Mouse (Mus musculus): Measurements from ENCODE around the gene Gm17334. TPM values are rescaled to one million over a fixed set of nuclear protein-coding genes. Genes with fewer than 3 reads are reported as not detected.

Gm17334 gene
- 1 to 10 TPM; 6.1 to 9.8 TPM for polyA plus RNA-seq (2017; shearing (Covaris generic))

- ATAC-seq: no peak
Measured at GRCm38 (mm10) chr11:53773087-53773486, at the start of gene Gm17334. TSS of gene Gm17334 (minus strand) at chr11:53773187.

GRCm38 (mm10) chr11:53821945-53822338, 49.0 kb upstream of the Gm17334 start:
- no peak for ATAC-seq

GRCm38 (mm10) chr11:53821230-53821944, 48.4 kb upstream of the Gm17334 start:
- no peak for ATAC-seq

- no peak for ATAC-seq
Measured at GRCm38 (mm10) chr11:53820516-53821170, 47.7 kb upstream of the Gm17334 start.

GRCm38 (mm10) chr11:53819511-53819910, 46.5 kb upstream of the Gm17334 start:
- no peak for ATAC-seq

- no peak for ATAC-seq
Measured at GRCm38 (mm10) chr11:53818794-53819193, 45.8 kb upstream of the Gm17334 start.

- no peak for ATAC-seq
Measured at GRCm38 (mm10) chr11:53816841-53817375, 43.9 kb upstream of the Gm17334 start.

GRCm38 (mm10) chr11:53814810-53815209, 41.8 kb upstream of the Gm17334 start:
- no peak for ATAC-seq

- ATAC-seq: no peak
Measured at GRCm38 (mm10) chr11:53813001-53813868, 40.2 kb upstream of the Gm17334 start.

GRCm38 (mm10) chr11:53811312-53811711, 38.3 kb upstream of the Gm17334 start:
- no peak for ATAC-seq

- ATAC-seq: no peak
Measured at GRCm38 (mm10) chr11:53810749-53811148, 37.8 kb upstream of the Gm17334 start.

- peak; percentile 34 for ATAC-seq
Measured at GRCm38 (mm10) chr11:53810156-53810555, 37.2 kb upstream of the Gm17334 start.

GRCm38 (mm10) chr11:53809354-53809753, 36.4 kb upstream of the Gm17334 start:
- no peak for ATAC-seq

GRCm38 (mm10) chr11:53805786-53806185, 32.8 kb upstream of the Gm17334 start:
- ATAC-seq: no peak

- ATAC-seq: no peak
Measured at GRCm38 (mm10) chr11:53804569-53805344, 31.8 kb upstream of the Gm17334 start.

- ATAC-seq: peak; percentile 40
Measured at GRCm38 (mm10) chr11:53803494-53803893, 30.5 kb upstream of the Gm17334 start.

- ATAC-seq: peak; percentile 68
Measured at GRCm38 (mm10) chr11:53803093-53803492, 30.1 kb upstream of the Gm17334 start.

- no peak for ATAC-seq
Measured at GRCm38 (mm10) chr11:53800975-53801374, 28.0 kb upstream of the Gm17334 start.

- no peak for ATAC-seq
Measured at GRCm38 (mm10) chr11:53800036-53800435, 27.0 kb upstream of the Gm17334 start.

- no peak for ATAC-seq
Measured at GRCm38 (mm10) chr11:53798041-53798711, 25.2 kb upstream of the Gm17334 start.

GRCm38 (mm10) chr11:53797386-53797920, 24.5 kb upstream of the Gm17334 start:
- no peak for ATAC-seq
